Mouse (Mus musculus) liver, embryonic 14.5 days (tissue): ENCODE data around the gene Scn9a.

Experiments
- CTCF ChIP-seq: IDR thresholded peaks from 2 replicates; pipeline ENCODE4 v1.5.1; 2016; ENCODE audit warnings: antibody characterized with exemption, low read depth, control low read depth
- EP300 ChIP-seq: IDR thresholded peaks from 2 replicates; pipeline ENCODE4 v1.6.1; 2016; ENCODE audit warnings: antibody characterized with exemption, low read depth

DNA sequence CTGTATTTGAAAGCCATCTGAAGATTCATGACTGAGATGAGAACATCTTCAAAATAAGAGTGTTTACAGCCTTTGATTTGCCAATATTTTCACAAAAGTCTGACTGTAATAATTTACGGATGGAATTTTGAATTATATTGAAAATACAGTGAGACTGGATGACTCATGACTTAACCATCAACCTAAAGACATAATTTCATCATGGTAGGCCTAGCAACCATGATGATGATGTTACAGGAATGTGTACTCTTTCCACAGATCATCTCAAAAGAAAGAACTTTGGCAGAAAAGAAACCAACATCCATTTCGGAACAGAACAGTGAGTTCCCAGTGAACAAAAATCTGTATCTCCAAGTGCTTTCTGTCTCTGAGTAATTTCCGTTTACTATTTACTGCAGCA is 132.6 kb downstream of the Scn9a start:
- TF ChIP-seq EP300 (no peak), CTCF (no peak)
